Mouse (Mus musculus): ENCODE data around the gene Oas1c. TPM values are rescaled to one million over a fixed set of nuclear protein-coding genes. Genes with fewer than 3 reads are reported as not detected.

Oas1c gene
- 0.25 and 0.41 TPM in 2 replicates for polyA plus RNA-seq (2016; fragmentation: Nextera tagmentation; extraction: Ambion mirVana)

DNA sequence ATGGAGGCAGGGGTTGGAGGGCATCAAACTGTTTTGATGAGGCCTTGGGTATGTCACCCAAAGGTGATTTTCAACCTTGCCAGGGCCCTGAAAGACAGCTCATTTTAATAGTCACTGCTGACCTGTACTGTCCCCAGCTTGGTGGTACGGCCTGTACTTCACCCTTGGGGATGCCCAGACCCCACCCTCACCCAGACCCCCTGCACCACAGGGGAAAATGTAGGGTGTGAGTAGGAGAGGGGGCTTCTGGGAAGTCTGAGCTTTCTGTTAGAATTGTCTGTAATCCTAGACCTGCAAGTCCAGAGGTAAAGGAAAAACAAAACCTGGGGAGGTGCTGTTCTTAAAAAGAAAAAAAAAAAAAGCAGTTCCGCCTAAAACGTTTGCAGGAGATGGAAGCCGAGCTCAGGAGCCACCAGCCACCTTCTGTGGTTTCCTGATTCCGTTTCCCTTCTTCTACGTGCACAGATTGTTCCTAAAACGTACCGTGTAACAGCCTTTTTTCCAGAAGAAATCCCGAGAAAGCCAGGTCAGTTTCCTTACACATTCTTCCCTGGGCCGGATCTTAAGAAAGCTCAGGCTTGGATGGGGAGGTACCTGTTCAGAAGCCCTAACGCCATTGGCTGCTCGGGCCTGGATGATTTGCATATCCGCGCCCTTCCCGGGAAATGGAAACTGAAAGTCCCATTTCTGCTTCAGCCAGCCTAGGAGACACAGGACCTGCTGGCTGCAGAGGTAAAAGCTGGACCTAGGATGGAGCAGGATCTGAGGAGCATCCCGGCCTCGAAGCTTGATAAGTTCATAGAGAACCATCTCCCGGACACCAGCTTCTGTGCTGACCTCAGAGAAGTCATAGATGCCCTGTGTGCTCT lies at the start of gene Oas1c:
TSS of gene Oas1c (minus strand) at position 564 of the 869 bp plus-strand sequence.
- Histone ChIP-seq H3K4me1 (replicated peaks) (peaks cover 13% of the 10 kb centered on the region), H3K27me3 (ENCODE audit: insufficient read depth, poor library complexity, severe bottlenecking) (no peaks in the 10 kb centered on the region), H3K27ac (peak within 1 kb of the TSS; percentile 57), H3K4me3 (peak within 1 kb of the TSS; percentile 41), H3K9me3 (no peaks in the 10 kb centered on the region), H3K36me3 (no peaks in the 10 kb centered on the region)
- 7% methylated on average over 18 of the region's 18 CpGs for WGBS
- DNase-seq (ENCODE audit: low spot score): peak; percentile 73

DNA sequence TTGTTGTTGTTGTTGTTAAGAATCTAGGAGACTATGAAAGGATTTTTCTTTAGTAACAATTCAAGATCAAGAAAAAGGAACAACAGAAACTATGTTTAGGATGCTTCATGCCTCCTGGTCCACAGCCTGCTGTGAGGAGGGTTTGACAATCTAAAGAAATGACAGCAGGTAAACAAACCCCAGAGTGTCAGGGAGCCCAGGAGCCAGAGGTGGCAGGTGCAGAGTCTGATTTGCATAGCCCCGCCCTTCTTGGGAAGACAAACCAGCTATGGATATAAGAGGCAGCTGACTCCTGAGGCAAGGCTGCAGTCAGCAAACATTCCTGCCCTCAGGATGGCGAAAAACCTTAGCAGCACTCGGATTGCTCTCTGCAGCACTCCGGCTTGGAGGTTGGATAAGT lies 48.8 kb upstream of the Oas1c start, which contains the start of gene Oas1h:
TSS of gene Oas1h (plus strand) at position 301 of the 400 bp plus-strand sequence.
- no peaks in the 10 kb centered on the region for H3K4me1 ChIP-seq (replicated peaks)
- DNase-seq (ENCODE audit: low spot score): no peak
- no peak within 1 kb of the TSS for H3K27ac ChIP-seq
- WGBS: 61% methylated on average over 4 of the region's 4 CpGs
- H3K9me3 ChIP-seq: no peaks in the 10 kb centered on the region
- no peaks in the 10 kb centered on the region for H3K36me3 ChIP-seq
- H3K27me3 ChIP-seq (ENCODE audit: insufficient read depth, poor library complexity, severe bottlenecking): no peaks in the 10 kb centered on the region
- no peak within 1 kb of the TSS for H3K4me3 ChIP-seq

DNA sequence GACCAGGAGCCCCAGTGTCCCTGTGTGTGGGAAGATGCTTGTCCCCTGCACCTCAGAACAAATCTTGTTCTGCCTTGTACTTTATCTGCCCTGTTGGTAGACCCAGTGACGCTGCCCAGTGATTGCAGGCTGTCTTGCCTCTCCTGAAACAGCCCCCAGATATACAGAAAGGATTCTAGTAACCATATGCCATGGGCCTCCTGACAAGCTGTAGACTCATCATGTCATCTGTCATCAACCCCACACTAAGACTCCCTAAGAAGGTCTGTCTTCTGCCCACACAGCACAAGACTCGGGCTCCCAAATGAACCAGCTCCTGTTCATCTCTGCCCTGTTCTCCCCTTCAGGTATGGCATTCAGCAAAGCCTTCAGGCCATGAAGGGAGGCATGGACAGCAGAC lies 46.9 kb upstream of the Oas1c start:
- 87% methylated on average over 2 of the region's 2 CpGs for WGBS
- Histone ChIP-seq H3K27ac (no peak overlapping the region), H3K9me3 (peaks cover 7% of the 10 kb centered on the region), H3K27me3 (ENCODE audit: insufficient read depth, poor library complexity, severe bottlenecking) (no peaks in the 10 kb centered on the region), H3K36me3 (no peaks in the 10 kb centered on the region), H3K4me1 (replicated peaks) (no peaks in the 10 kb centered on the region), H3K4me3 (no peak overlapping the region)
- no peak for DNase-seq (ENCODE audit: low spot score)

DNA sequence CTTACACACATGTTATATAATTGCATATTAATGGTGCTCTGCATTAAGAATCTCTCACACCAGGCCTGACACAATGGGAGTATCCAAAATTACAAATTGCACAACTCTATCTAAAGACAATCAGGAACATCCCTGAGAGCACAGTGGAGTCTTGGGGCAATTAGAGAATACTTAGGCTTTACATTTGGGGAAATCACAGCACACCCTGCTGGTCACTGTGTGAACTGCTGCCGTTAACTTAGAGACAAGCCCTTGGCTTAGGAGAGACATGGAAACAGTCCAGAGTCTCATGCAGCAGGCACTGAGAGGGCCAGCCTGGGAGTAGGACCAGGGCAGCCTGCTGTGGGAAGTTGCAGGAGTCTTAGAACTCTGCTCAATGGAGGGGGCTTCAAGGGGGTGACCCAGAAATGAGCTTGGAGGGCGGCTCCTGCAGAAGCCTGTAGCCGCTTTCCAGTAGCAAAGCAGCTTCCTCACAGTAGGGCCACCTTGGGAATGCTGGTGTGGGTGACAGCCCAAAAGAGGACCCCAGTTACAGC lies 37.4 kb upstream of the Oas1c start:
- peak; percentile 41 for DNase-seq (ENCODE audit: low spot score)
- Histone ChIP-seq H3K4me1 (replicated peaks) (no peaks in the 10 kb centered on the region), H3K27ac (no peak overlapping the region), H3K36me3 (no peaks in the 10 kb centered on the region), H3K9me3 (peaks cover 11% of the 10 kb centered on the region), H3K4me3 (no peak overlapping the region), H3K27me3 (ENCODE audit: insufficient read depth, poor library complexity, severe bottlenecking) (no peaks in the 10 kb centered on the region)
- WGBS: 59% methylated on average over 3 of the region's 3 CpGs

DNA sequence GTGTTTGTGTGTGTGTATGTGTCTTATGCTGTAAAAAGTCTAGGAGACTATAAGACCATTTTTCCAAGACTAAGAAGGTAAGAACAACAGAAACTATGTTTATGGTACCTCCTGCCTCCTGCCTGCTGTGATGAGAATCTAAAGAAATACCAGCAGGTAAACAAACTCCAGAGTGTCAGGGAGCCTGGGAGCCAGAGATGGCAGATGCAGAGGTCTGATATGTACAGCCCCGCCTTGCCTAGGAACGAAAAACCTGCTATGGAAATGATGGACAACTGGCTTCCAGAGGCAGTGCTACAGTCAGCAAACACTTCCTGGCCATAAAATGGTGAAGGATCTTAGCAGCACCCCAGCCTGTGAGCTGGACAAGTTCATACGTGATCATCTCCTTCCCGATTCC lies 34.8 kb upstream of the Oas1c start, which contains the start of gene Oas1f:
TSS of gene Oas1f (plus strand) at position 301 of the 400 bp plus-strand sequence.
- Histone ChIP-seq H3K36me3 (no peaks in the 10 kb centered on the region), H3K4me3 (no peak within 1 kb of the TSS), H3K9me3 (no peaks in the 10 kb centered on the region), H3K27ac (no peak within 1 kb of the TSS), H3K27me3 (ENCODE audit: insufficient read depth, poor library complexity, severe bottlenecking) (no peaks in the 10 kb centered on the region), H3K4me1 (replicated peaks) (no peaks in the 10 kb centered on the region)
- WGBS: 77% methylated on average over 4 of the region's 4 CpGs
- DNase-seq (ENCODE audit: low spot score): no peak

DNA sequence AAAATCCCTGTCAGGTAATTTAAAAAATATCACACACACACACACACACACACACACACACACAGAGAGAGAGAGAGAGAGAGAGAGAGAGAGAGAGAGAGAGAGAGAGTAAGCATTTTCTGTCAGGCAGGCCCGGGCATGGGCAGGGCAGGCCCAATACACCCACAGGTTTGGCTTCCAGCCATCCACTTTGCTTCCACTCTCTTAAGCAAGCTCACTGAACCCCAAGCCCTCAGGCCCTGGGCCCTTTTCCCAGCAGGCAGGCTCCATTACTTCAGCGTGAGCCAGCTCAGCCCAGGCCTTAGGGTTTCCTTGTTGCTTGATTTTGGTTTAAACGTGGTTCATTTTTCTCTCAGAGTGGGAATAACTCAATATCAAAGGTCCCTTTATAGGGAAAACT lies 32.4 kb upstream of the Oas1c start:
- Histone ChIP-seq H3K36me3 (no peaks in the 10 kb centered on the region), H3K4me1 (replicated peaks) (no peaks in the 10 kb centered on the region), H3K27me3 (ENCODE audit: insufficient read depth, poor library complexity, severe bottlenecking) (no peaks in the 10 kb centered on the region), H3K4me3 (no peak overlapping the region), H3K27ac (no peak overlapping the region), H3K9me3 (no peaks in the 10 kb centered on the region)
- no peak for DNase-seq (ENCODE audit: low spot score)
- 94% methylated on average over 3 of the region's 3 CpGs for WGBS

DNA sequence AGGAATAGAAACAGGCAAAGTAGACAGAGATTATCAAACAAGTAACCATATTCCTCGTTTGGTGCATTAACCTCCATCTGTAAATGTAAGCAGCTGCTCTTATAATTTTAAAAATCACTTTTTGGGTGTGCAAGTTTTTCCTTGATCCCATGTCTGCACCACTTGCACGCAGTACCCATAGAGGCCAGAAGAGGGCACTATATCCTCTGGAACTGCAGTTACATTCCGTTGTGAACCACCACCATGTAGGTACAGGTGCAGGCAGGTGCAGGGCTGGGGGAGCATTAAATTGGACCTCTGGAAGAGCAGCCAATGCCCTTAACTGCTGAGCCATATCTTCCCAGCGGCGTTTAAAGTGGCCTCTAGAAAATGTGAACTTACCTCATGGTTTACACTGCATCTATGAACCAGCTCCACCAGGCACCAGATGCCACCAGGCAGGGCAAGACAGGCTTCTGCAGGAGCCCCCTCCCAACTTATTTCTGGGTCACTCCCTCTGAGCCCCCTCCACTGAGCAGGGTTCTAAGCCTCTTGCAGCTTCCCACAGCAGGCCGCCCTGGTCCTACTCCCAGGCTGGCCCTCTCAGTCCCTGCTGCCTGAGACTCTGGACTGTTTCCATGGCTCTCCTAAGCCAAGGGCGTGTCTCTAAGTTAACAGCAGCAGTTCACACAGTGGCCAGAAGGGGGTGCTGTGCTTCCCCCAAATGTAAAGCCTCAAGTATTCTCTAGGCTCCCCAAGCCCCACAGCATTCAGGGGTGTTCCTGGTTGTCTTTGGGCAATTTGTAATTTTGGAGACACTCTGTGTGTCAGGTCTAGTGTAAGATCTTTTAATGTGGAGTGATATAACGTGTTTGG lies 24.6 kb upstream of the Oas1c start:
- WGBS: 9% methylated on average over 8 of the region's 8 CpGs
- H3K36me3 ChIP-seq: no peaks in the 10 kb centered on the region
- H3K9me3 ChIP-seq: no peaks in the 10 kb centered on the region
- H3K4me1 ChIP-seq (replicated peaks): peaks cover 14% of the 10 kb centered on the region
- DNase-seq (ENCODE audit: low spot score): peak; percentile 54
- no peak overlapping the region for H3K4me3 ChIP-seq
- no peak overlapping the region for H3K27ac ChIP-seq
- peaks cover 17% of the 10 kb centered on the region; the same call in 1 of the 2 replicates for H3K27me3 ChIP-seq (ENCODE audit: insufficient read depth, poor library complexity, severe bottlenecking)

DNA sequence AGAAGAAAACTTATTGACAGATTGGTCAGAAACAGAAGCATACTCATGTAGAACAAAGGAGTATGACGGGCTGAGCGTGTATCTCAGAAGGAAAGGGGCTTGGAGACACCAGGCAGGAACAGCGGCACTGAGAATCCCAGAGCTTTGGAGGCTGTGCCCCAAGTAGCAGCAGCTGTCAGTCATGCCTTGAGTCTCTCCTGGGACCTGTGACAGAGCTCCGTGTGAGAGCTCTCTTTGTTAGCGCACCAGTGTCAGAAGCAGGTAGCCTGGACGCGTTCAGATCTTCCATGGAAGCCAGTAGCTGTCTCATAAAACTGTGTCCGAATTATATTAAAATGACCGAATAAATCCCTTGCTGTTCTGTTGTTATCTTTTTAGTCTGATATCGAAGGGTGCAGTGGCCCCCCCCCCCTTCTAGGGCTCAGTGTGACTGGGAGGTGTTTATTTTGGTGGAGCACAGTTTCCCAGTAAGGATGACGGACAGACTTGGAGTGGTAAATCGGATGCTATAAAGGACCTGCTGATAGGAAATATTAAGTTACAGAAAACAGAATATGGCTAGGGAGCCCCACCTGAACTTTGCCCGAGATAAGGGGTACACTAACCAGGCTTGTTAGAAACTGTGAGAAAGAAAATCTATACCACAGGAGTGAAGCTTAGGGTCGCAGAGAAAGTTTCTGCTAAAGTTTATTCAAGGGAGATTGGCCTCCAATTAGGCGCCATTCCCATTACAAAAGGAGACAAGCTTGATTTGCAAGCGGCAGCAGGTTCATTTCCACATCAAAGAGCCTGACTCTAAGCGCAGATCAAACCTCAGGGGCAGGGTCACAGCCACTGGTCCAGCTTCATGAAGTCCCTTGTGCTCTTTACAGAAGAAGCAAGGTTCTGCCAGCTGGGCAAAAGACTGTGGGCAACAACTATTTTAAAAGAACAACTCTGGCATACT lies 21.3 kb upstream of the Oas1c start:
- 0 out of 2 replicates have a peak overlapping the region, but pooled peaks have one; percentile 13 for H3K27ac ChIP-seq
- H3K27me3 ChIP-seq (ENCODE audit: insufficient read depth, poor library complexity, severe bottlenecking): peaks cover 17% of the 10 kb centered on the region; the same call in 1 of the 2 replicates
- H3K36me3 ChIP-seq: no peaks in the 10 kb centered on the region
- 18% methylated on average over 17 of the region's 17 CpGs for WGBS
- peak; percentile 30 for DNase-seq (ENCODE audit: low spot score)
- no peak overlapping the region for H3K4me3 ChIP-seq
- H3K9me3 ChIP-seq: no peaks in the 10 kb centered on the region
- H3K4me1 ChIP-seq (replicated peaks): peaks cover 14% of the 10 kb centered on the region

DNA sequence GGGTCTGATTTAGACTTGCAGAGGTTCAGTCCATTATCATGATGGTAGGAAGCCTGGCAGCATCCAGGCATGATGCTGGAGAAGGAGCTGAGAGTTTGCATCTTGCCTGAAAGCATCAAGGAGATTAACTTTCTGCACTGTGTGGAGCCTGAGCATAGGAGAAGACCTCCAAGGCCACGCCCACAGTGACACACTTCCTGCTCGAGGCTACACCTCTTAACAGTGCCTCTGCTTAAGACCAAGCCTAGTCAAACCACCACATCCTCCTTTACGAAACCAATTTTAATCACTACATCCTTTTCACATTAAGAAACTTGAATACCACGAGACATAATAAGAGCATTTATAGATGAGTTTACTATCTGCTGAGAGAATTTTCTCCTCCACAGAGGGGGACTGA lies 18.7 kb upstream of the Oas1c start:
- Histone ChIP-seq H3K27me3 (ENCODE audit: insufficient read depth, poor library complexity, severe bottlenecking) (peaks cover 13% of the 10 kb centered on the region; the same call in 1 of the 2 replicates), H3K4me1 (replicated peaks) (peaks cover 11% of the 10 kb centered on the region), H3K4me3 (no peak overlapping the region), H3K9me3 (no peaks in the 10 kb centered on the region), H3K36me3 (no peaks in the 10 kb centered on the region), H3K27ac (no peak overlapping the region)
- DNase-seq (ENCODE audit: low spot score): no peak
- 84% methylated on average over 4 of the region's 4 CpGs for WGBS

DNA sequence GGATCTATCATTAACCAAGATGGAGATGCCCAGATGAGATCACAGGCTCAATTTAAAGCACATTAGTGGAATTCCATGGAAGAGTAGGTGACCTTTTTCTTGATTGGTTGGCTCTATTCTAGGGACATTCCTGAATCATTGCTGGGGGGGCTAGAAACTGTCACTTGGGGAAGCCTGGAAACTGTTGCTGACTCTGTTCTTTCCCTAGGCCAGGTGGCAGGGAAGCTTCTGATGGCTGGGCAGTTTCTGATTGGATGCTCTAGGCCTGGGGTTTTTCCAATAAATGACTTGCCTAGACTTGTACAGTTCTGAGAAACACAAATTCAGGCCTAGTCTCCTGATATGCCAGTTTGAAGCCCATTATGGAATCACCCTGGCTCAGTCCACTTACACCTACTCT lies 6.7 kb upstream of the Oas1c start:
- no peak for DNase-seq (ENCODE audit: low spot score)
- Histone ChIP-seq H3K4me1 (replicated peaks) (no peaks in the 10 kb centered on the region), H3K27me3 (ENCODE audit: insufficient read depth, poor library complexity, severe bottlenecking) (no peaks in the 10 kb centered on the region), H3K27ac (no peak overlapping the region), H3K9me3 (peaks cover 19% of the 10 kb centered on the region), H3K4me3 (no peak overlapping the region), H3K36me3 (no peaks in the 10 kb centered on the region)

DNA sequence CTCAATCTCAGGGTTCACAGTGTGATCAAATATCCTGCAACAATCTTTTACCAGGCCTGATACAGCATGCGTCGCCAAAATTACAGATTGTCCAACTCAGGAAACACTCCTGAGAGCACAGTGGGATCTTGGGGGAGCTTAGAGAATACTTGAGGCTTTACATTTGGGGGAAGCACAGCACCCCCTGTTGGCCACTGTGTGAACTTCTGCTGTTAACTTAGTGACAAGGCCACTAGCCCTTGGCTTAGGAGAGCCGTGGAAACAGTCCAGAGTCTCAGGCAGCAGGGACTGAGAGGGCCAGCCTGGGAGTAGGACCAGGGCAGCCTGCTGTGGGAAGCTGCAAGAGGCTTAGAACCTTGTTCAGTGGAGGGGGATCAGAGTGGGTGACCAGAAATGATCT lies 3.6 kb upstream of the Oas1c start:
- no peaks in the 10 kb centered on the region for H3K36me3 ChIP-seq
- 73% methylated on average over 3 of the region's 3 CpGs for WGBS
- H3K27ac ChIP-seq: no peak overlapping the region
- peaks cover 13% of the 10 kb centered on the region for H3K4me1 ChIP-seq (replicated peaks)
- DNase-seq (ENCODE audit: low spot score): no peak
- peaks cover 19% of the 10 kb centered on the region for H3K9me3 ChIP-seq
- no peak overlapping the region for H3K4me3 ChIP-seq
- H3K27me3 ChIP-seq (ENCODE audit: insufficient read depth, poor library complexity, severe bottlenecking): no peaks in the 10 kb centered on the region

DNA sequence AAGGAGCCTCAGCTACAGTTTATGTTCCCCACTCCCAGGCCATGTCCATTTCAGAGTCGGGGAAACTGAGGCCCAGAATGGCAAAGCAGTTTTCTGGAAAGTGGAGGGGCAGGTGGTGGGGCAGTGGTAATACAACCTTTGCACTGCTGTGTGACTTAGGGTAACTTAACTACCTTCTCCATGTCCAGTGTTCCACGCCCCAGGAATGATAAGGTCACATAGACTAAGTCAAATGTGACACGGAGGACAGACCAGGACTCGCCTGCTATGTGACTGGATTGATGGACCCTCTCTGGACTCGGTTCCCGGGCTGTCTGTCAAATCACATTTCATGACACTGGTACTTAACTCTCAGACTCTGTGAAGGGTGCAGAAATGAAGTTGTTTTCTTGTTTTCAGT lies 709 bp upstream of the Oas1c start:
- no peak for DNase-seq (ENCODE audit: low spot score)
- Histone ChIP-seq H3K36me3 (no peaks in the 10 kb centered on the region), H3K4me1 (replicated peaks) (peaks cover 13% of the 10 kb centered on the region), H3K27me3 (ENCODE audit: insufficient read depth, poor library complexity, severe bottlenecking) (no peaks in the 10 kb centered on the region), H3K27ac (no peak overlapping the region), H3K9me3 (no peaks in the 10 kb centered on the region), H3K4me3 (peak overlapping the region; percentile 41)
- 85% methylated on average over 6 of the region's 6 CpGs for WGBS
